Mouse (Mus musculus) ES-Bruce4 (cell line): Measurements from ENCODE around the gene Rab4a. TPM values are rescaled to one million over a fixed set of nuclear protein-coding genes. Genes with fewer than 3 reads are reported as not detected.

Experiments
- H3K27ac ChIP-seq: 2 replicates; pipeline ENCODE4 v1.5.1; 2012; ENCODE audit warnings: low read length, inconsistent platforms; ENCODE audit not compliant: insufficient read depth
- H3K27me3 ChIP-seq: 2 replicates; pipeline ENCODE4 v1.6.1; 2012; ENCODE audit warnings: mild to moderate bottlenecking, low read length, inconsistent platforms; ENCODE audit not compliant: control insufficient read depth, poor library complexity, insufficient read depth, severe bottlenecking
- H3K36me3 ChIP-seq: 2 replicates; pipeline ENCODE4 v1.6.1; 2012; ENCODE audit warnings: inconsistent platforms, mild to moderate bottlenecking, low read length, moderate library complexity; ENCODE audit not compliant: control insufficient read depth, poor library complexity, insufficient read depth, severe bottlenecking
- H3K4me1 ChIP-seq: one replicate; pipeline ENCODE4 v1.8.1; 2011; ENCODE audit warnings: low read length; ENCODE audit not compliant: control insufficient read depth, insufficient read depth
- H3K4me3 ChIP-seq: 2 replicates; pipeline ENCODE4 v1.5.1; 2011; ENCODE audit warnings: low read depth, mild to moderate bottlenecking, low read length
- H3K9ac ChIP-seq: 2 replicates; pipeline ENCODE4 v1.6.1; 2012; ENCODE audit warnings: low read depth, mild to moderate bottlenecking, inconsistent platforms; ENCODE audit not compliant: poor library complexity, severe bottlenecking
- H3K9me3 ChIP-seq: replicated peaks from 2 replicates; pipeline ENCODE4 v1.6.1; 2012; ENCODE audit warnings: mild to moderate bottlenecking, low read length, inconsistent platforms; ENCODE audit not compliant: control insufficient read depth, poor library complexity, insufficient read depth, severe bottlenecking
- CTCF ChIP-seq: IDR thresholded peaks from one replicate; pipeline ENCODE4 v1.8.1; 2011; ENCODE audit warnings: low read depth, low read length
- EP300 ChIP-seq: IDR thresholded peaks from 2 replicates; pipeline ENCODE4 v1.6.1; 2011; ENCODE audit warnings: low read depth, low read length; ENCODE audit not compliant: insufficient read depth
- POLR2A ChIP-seq: IDR thresholded peaks from one replicate; pipeline ENCODE4 v1.8.1; 2011; ENCODE audit warnings: low read length; ENCODE audit not compliant: insufficient read depth
- polyA plus RNA-seq: library from polyadenylated mRNA; stranded (reverse); fragments of >200 nt; gene quantifications from 2 replicates; pipeline ENCODE4 v1.2.4, GENCODE M21; 2011; ENCODE audit warnings: low read depth; ENCODE audit not compliant: missing spikeins, insufficient read depth, insufficient read length

The Rab4a gene
- polyA plus RNA-seq, 1 experiment = 26.1 TPM

DNA sequence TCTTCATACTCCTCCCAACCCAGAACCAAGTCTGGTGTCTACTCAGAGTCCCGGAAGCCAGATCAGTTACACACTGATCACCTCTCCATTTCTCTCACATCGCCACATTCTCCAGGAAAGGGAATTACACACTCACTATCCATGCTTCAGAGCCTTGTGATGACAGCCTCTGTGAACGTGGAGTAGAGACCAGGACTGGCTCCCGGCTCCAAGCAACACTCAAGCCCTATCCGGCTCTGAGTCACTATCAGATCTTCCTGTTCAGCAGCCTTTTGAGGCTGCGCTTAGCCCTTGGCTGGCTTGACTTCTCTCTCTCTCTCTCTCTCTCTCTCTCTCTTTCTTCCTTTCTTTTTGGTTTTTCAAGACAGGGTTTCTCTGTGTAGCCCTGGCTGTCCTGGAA is 67.6 kb downstream of the Rab4a start:
- Histone ChIP-seq H3K27ac (no peak overlapping the region), H3K27me3 (no peaks in the 10 kb centered on the region), H3K4me1 (no peaks in the 10 kb centered on the region), H3K9ac (no peak overlapping the region), H3K4me3 (no peak overlapping the region), H3K9me3 (no peaks in the 10 kb centered on the region), H3K36me3 (no peaks in the 10 kb centered on the region)
- TF ChIP-seq POLR2A (no peak), CTCF (no peak), EP300 (no peak)

DNA sequence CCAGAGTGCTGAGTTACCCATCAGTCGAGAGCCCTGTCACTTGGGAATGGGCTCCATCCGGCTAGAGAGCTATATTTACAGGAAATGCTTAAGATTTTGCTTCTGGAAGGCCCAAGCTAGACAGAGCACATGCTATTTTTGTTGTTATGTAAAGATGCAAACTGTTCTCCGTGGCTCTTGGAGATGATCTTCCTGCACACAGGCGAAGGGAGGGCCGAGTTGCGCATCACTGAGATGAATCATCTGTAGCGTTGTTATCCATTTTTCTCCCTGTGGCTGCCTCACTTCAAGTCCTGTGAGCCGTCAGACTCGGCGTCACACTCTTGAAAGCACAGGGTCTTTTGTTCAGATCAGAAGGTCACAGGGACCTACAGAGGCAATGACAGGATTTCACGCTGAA is 68.5 kb downstream of the Rab4a start:
- H3K4me3 ChIP-seq = no peak overlapping the region
- no peaks in the 10 kb centered on the region for H3K4me1 ChIP-seq
- H3K9me3 ChIP-seq = no peaks in the 10 kb centered on the region
- no peak for TF ChIP-seq CTCF
- H3K27me3 ChIP-seq = no peaks in the 10 kb centered on the region
- no peak overlapping the region for H3K27ac ChIP-seq
- no peak overlapping the region for H3K9ac ChIP-seq
- H3K36me3 ChIP-seq = no peaks in the 10 kb centered on the region

DNA sequence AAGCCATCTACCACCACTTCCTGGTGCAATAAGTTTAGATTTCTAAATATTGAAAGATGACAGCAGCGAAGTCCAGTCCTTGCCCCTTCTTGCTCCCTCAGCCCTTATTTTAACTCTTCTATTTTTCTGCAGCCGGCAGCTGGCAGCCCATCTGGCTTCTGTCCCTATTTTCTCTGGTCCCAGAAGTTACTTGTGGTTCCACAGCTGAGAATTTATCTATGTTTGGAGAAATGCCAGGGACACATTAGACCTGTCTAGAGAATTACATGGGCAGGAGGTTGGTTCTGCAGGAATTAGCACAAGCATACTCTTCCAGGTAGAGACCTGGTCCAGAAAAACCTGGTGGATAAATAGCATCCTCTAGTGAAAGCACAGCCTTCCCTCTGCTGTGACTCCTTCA is 72.1 kb downstream of the Rab4a start:
- TF ChIP-seq POLR2A (no peak), CTCF (no peak), EP300 (no peak)
- Histone ChIP-seq H3K27ac (no peak overlapping the region), H3K4me1 (no peaks in the 10 kb centered on the region), H3K9me3 (no peaks in the 10 kb centered on the region), H3K9ac (no peak overlapping the region), H3K4me3 (no peak overlapping the region), H3K27me3 (no peaks in the 10 kb centered on the region), H3K36me3 (no peaks in the 10 kb centered on the region)

DNA sequence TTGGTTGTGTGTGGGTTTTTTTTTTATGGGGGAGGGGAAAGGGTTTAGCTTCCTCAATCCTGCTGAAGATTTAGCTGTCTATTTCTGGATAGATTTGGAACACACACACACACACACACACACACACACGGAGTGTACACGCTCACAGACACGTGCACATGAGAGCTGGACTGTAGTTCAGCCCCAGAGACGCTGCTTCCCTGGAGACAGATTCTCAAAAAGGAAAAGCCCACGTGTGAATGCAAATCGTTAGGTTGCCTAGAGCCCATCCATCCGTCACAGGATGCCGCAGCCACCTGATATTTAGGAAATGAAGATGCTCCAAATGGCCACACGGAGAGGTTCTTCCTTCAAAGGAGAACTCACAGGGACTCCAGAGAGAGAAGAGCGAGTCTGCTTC is 74.5 kb downstream of the Rab4a start:
- Histone ChIP-seq H3K27me3 (no peaks in the 10 kb centered on the region), H3K27ac (no peak overlapping the region), H3K36me3 (no peaks in the 10 kb centered on the region), H3K9ac (no peak overlapping the region), H3K4me1 (no peaks in the 10 kb centered on the region), H3K4me3 (no peak overlapping the region), H3K9me3 (no peaks in the 10 kb centered on the region)
- TF ChIP-seq EP300 (no peak), POLR2A (no peak)

DNA sequence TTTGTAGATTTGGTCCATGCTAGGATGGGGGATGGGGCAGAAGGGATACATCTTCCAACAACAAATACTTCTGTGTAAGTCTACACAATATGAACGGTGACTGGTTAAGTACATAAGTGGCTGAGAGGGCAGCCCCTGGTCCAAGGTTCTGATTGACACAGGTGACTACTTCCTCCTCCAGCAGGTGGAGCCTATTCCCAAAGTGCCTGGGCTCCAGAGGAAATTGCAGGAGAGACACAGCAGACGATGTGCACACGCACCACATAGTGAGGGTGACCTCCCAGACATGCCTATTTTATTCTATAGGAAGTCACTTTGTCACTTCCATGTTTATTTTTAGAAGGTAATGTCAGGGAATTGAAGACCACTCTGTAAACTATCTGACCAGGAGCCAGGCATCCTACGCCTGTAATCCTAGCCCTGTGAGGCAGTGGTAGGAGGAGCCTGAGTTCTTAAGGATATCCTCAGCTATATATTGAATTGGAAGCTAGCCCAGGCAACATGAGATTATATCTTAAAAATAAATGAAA is 75.1 kb downstream of the Rab4a start:
- H3K36me3 ChIP-seq = no peaks in the 10 kb centered on the region

DNA sequence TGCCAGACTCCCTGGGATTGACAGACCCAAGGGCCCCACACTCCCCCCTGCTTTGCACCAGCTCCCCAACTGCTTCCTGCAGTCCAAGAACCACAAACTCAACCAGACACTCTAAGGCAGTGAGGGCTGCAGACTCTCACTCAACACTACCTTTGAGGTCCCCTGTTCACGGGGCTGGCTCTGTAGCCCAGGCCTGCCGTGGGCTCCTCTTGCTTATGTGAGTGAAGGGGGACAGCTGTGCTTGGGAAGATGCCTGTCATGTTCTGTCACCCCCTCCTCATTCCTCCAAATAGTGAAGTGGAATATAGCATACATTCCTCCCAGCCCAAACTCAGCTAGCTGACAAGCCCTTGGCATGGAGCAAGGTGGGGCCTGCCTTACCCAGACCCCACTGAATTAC is 76.6 kb downstream of the Rab4a start:
- Histone ChIP-seq H3K4me1 (no peaks in the 10 kb centered on the region), H3K36me3 (no peaks in the 10 kb centered on the region), H3K9me3 (no peaks in the 10 kb centered on the region), H3K27me3 (no peaks in the 10 kb centered on the region), H3K4me3 (no peak overlapping the region), H3K9ac (no peak overlapping the region), H3K27ac (no peak overlapping the region)
- TF ChIP-seq EP300 = no peak
- TF ChIP-seq POLR2A = no peak
- no peak for TF ChIP-seq CTCF

More for the DNA sequence above, 75.1 kb downstream of the Rab4a start:
- H3K9me3 ChIP-seq = no peaks in the 10 kb centered on the region
- no peak overlapping the region for H3K4me3 ChIP-seq
- no peak overlapping the region for H3K27ac ChIP-seq
- H3K27me3 ChIP-seq = no peaks in the 10 kb centered on the region
- H3K4me1 ChIP-seq = no peaks in the 10 kb centered on the region
- TF ChIP-seq CTCF (peak; percentile 43), EP300 (no peak)
- no peak overlapping the region for H3K9ac ChIP-seq
